Mouse (Mus musculus) frontal cortex, postnatal 14 days (tissue): Measurements from ENCODE around the gene St13.
"Not testable (repeated sequence)": the region's sequence is repeated elsewhere in the genome, so short reads cannot be mapped to it uniquely, and the experiment has no call there.

ENCODE experiments used
- DNase-seq, 2 experiments: peaks; one replicate each; pipeline ENCODE4 v3.0.0; 2022; ENCODE audit warnings: low spot score in 2 of 2

St13 gene

DNA sequence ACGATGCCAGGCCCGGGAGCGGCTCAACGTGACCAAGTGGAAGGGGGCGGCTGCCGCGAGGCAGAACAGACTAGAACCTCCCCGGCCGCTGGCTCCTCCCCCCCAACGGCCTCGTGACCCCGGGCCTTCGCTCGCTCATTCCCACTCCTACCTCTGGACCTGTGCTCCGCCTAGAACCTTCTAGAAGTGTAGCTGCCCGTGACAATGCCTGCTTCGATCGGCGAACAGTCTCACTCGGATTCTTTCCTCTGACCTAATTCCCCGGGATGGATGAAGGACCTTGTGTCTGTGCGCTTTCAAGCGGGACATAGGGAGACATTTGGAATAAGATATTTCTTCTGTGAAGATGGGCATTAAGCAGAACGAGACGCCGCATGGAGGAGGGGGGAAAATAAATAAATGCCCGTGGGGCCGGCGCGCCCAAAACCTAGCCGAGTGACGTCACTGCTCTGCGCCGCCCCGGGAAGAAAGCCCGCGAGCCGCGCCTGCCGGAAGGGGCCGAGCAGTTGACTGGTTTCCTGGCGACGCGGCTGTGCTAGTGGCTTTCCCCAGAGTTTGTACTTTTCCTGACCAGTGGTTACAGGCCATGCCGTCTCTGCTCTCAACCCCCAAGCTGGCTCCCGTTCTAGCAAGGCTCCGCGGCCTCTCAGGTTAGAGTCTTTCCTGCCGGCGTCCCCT is at the start of gene St13, which contains the start of gene Xpnpep3:
Gene St13, minus strand, starts transcription at position 440 of the 678 bp plus-strand sequence.
Gene Xpnpep3, plus strand, starts transcription at position 501 of the 678 bp plus-strand sequence.
- DNase-seq, result peak; percentile 94 to 97

DNA sequence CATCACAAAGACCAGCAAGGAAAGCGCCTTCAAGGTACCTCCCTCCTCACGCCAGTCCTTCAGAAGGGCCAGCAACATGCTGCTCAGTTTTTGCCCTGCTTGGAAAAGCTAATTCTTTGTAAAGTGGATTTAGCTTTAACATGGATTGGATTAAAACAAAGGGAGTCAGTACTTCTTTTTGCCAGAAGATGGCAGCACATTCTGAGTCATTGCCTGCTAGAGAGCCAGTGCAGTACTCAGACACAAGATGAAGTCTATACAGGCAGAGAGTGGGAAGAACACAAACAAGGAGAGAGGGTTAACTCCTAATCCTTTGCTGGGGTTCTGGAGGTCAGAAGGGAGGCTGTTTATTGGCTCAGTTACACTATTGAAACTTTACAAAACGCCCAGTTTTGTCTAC is 48.6 kb upstream of the St13 start:
- peak in 1 of 2 experiments; percentile 47 for DNase-seq

DNA sequence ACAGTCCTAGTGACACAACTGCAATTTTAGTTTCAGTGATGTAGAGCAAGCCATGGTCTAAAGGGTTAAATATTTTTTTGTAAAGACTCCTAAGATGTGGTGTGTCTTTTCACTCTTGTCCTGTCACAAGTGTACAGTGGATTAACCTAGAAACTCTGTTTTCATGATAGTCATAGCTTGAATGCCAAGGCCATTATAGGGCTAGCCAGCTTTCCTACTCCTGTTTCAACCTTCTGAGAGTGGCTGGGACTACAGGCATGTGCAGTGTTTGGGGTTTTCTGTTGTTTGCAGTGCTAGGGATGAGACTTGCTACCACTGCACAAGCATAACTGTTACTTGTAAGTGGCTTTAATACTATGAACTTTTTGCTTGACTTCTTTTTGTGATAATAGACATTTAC is 39.4 kb upstream of the St13 start:
- DNase-seq, result no peak

DNA sequence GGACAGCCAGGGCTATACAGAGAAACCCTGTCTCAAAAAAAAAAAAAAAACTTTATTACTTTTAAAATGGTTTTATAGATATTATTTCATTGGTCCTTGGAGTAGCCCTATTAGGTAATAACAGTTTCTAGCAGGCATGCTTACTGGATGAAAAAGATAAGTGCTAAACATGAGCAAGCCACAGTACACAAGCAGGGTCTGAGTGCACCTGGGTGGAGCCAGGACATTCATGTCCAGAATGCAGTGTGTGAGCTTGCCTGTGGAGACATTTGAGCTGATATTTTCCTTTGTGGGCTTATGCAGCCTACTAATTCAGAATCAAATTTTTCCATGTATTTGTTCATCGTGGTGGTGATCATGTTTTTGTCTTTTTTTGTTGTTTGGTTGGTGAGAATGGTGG is 38.5 kb upstream of the St13 start:
- no peak for DNase-seq

DNA sequence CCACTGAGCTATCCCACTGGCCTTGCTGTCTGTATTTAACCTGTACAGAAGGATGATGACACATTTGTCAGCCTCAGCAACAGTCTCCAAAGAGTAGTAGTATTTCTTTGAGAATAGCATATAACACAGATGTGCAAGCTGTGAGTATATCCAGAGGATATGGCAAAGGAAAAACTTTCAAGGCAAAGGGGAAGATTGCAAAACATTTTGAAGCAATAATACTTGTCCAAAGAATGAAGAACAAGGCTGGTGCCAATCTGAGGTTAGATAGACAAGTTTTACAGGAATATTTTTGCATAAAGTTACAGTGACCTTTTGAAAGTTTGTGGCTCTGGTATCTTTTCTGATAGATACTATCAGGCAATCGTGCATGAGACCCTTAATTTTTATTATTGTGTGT is 31.3 kb upstream of the St13 start:
- no peak for DNase-seq

DNA sequence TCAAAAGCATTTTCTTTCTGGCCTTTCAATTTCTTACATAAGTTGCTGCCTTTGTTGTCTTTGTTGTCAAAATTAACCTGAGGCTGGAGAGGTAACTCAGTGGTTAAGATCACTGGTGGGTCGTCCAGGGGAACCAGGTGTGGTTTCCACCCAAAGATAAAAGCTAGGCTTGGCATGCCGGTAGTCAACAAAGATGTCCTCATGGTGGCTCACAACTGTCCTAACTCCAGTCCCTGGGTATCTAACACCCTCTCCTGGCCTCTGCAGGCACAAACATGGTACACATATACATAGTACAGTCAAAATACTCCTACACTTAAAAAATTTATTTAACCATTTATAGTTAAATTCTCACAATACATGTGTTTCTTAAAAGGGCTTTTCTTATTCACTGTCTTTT is 28.1 kb upstream of the St13 start:
- DNase-seq, result no peak

DNA sequence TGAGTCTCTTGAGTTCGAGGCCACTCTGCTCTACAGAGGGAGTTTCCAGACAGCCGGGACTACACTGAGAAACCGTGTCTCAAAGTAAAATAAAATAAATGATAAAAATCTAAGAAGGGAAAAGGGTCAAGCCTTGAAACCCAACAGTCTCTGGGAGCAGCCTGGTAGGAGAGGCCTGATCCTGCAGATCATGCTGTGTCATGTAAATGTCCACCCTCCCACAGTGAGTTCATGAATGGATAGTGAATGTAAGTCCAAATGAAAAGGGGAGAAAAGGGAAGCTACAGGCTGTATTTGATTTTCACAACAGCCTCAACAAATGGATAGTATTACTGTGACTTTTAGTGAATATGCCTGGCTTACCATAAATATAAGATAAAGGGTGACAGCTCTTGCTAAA is 25.4 kb upstream of the St13 start:
- DNase-seq, result no peak

DNA sequence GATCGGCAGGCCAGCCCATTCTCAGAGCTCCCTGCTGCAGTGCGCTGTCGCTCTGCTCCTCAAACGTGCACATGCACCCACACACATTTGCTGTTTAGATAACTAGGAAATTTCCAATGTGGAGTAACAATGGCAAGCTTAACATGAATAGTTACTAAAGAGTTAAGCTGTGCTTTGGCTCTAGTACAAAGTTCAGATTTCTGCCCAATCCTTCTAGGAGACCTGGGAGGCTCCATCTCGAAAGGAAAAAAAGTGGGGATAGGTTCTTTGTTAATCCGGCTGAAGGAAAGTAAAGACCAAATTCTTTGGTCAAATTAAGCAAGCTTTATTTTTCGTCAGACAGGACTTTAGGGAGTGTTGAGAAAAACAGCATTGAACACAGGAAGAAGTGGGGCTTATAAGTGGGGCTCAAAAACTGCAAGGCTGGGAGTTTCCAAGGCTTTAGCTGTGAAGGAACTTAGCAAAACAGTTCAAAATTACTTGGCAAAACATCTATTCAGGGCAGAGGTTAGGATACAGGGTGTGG is 22.3 kb upstream of the St13 start:
- no peak for DNase-seq

DNA sequence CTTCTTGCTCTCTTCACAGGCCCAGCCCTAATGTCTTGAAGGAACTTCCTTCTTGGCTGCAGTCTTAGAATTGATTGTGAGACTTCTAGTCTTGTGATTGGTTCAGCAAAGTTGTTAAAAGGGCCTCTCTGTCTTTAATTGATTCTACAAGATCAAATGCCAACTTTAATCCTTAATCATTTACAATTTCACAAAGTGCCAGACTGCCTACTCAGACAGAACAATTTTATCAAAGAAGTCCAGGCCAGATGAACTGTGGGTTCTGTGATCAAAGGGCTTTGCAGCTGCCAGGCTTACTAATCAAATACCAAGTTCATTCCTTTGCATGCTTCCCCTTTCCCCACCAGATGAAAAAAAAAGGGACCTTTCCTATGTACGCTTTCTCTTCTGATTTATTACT is 21.6 kb upstream of the St13 start:
- no peak for DNase-seq

DNA sequence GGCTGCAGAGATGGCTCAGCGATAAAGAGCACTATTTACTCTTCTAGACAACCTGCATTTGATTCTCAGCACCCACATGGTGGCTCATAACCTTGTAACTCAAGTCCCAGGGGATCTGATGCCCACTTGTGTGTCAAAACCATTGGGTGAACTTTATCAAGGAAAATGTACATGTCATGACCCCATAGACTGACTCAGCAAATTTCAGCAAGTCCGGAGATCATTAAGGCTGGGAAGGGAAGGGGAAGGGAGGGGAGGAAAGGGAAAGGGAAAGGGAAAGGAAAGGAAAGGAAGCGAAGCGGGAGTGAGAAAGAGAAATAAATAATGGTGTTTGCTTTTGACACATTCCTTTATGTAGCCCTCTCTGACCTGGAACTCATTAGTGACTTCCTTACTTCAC is 18.2 kb upstream of the St13 start:
- DNase-seq, result no peak

DNA sequence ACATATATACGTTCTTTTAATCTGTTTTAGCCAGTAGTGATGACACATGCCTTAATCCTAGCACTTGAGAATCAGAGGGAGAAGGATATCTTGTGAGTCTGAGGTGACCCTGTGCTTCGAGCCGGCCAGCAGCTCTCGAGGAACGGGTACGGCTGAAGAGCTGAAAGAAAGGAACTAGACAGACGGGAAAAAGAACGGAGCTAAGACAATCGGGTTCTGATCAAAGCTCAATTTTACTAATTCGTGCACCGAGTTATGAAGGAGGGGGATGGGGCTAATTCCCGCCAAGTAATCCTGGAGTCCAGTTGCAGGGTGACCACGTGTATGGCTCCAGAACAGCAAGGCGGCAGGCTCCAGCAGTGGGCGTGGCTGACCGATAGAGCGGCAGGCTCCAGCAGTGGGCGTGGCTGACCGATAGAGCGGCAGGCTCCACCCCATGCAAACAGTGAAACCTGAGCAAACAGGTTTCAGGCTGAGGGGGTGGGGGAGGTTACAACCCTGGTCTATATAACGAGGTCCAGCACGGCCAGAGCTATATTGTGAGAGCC is 17.0 kb upstream of the St13 start:
- not testable (repeated sequence) for DNase-seq

DNA sequence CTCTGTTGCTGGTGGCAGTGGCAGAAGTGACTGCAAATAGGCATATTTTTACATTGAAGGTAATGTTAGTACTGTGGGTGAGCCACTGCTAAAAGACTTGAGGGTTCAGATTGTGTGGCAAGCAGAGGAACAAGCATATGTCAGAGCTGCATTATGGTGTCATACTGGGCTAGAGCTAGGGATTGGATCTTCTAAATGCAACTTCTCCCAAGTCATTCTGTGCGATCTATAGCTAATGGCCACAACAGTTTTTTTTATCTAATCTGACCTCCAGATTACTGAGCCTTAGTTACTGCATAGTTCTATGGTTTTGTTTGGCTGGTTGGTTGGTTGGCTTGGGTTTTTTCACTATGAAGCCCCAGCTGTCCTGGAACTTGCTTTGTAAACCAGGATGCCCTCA is 8.3 kb upstream of the St13 start, which contains the start of gene Dnajb7:
Gene Dnajb7, minus strand, starts transcription at position 101 of the 400 bp plus-strand sequence.
- no peak for DNase-seq

DNA sequence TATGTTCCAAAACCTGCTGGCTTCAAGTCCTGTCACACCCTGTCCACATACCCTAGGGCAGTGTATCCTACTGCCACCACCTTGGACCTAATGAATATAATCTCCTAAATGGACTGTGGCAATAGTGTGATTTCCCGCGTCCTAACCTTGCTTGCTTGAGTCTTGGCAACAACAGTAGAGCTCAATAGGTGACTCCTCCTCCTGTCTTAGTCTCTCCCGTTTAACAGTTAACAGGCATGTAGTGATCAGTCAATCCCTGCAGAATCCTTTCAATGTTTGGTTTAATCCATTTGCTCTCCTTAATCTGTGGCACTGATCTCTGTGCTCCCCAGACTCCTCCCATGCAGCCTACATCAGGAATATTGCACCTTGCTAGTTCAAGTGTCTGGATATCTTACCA is 5.1 kb upstream of the St13 start:
- no peak for DNase-seq

DNA sequence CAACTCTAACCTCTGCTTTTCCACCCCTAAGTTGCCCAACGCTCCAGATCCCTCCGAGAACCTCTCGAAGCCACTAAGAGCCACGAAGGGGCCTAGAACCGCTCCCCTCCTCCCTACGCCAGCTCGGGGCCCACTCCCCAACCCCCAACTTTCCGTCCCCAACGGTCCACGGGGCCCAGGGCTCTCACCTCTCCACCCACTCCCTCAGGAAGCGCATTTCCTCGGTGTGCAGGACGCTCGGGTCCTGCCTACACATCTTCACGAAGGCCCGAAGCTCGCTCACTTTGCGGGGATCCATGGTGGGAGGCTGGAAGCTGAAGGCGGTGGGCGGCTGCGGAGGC is 610 bp downstream of the St13 start:
- no peak for DNase-seq

DNA sequence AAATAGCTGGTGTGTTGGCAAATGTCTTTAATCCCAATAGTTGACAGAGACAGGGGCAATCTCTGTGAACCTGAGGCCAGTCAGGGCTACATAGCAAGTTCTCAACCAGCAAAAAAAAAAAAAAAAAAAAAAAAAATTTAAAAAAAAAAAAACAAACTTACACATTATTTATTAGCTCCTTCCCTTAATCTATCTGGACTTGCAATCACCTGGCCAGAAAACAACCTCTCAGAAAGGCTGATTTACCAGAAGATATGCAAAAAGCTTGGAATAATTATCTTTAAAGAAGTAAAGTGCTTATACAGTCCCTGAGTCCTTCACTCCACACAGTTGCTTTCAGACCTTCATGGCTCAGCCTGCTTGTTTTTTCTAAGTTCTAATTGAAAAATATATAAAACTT is 1.7 kb downstream of the St13 start:
- no peak for DNase-seq

DNA sequence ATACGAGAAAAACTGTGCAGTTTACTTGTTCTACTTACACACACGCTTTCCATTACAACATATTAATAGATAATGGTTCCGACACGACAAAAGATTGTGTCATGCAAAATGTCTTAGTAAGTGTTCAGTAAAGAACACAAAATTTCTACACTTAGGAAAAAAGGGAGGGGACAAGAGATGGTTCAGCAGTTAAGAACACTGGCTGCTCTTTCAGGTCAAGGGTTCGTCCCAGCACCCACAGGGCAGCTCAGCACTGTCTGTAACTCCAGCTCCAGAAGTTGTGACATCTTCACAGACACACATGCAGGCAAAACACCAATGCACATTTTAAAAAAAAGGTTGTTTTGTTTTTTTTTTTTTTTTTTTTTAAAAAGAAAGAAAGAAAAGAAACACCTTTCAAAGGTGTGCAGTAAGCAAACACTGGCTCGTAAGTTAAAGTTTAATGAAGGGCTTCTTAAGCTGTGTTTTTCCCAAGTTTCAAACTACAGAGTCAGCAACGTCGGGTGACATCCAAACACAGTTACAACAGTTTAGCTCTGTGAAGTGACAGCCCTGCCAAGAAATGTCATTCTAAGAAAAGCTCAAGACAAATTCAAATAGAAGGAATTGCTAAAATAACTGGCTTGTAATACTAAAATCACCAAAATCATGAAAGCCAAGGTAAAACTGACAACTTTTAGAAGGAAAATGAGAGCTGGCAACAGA is 5.5 kb downstream of the St13 start:
- DNase-seq, result no peak

DNA sequence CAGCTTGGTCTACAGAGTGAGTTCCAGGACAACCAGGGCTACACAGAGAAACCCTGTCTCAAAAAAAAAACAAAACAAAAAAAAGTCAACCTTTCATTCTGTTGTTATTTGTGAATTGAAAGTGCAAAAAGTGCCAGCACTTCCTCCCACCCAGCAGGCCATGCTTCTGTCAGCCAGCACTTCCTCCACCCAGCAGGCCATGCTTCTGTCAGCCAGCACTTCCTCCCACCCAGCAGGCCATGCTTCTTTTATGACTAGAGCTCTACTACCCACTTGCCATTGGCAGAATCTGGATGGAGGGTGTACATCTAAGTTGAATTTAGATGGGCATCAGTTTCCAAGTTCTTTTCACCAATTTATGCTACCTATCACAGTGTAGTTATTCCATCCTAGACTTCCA is 6.9 kb downstream of the St13 start:
- DNase-seq, result peak in 1 of 2 experiments; percentile 9

DNA sequence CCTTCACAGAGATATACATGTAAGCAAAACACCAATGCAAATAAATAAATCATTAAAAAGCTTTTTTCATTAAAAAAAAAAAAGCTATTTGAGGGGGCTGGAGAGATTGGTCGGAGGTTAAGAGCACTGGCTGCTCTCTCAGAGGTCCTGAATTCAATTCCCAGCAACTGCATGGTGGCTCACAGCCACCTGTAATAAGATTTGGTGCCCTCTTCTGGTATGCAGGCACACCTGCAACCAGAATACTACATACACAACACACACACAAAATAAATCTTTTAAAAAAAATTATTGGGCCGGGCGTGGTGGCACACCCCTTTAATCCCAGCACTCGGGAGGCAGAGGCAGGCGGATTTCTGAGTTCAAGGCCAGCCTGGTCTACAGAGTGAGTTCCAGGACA is 13.6 kb downstream of the St13 start:
- DNase-seq, result no peak

DNA sequence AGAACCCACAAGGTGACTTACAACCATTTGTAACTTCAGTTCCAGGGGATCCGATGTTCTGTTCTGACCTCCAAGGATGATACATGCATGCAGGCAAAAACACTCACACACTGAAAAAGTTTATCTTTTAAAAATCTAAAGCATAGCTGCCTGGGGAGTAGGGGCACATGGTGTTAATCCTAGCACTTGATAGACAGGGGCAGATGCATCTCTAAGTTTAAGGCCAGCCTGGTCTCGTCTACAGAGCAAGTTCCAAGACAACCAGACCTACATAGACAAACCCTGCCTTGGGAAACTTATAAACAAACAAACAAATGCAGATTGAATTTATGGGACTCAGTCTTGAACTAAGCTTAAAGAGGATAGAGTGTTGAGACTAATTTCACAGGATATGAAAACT is 21.0 kb downstream of the St13 start:
- no peak for DNase-seq

DNA sequence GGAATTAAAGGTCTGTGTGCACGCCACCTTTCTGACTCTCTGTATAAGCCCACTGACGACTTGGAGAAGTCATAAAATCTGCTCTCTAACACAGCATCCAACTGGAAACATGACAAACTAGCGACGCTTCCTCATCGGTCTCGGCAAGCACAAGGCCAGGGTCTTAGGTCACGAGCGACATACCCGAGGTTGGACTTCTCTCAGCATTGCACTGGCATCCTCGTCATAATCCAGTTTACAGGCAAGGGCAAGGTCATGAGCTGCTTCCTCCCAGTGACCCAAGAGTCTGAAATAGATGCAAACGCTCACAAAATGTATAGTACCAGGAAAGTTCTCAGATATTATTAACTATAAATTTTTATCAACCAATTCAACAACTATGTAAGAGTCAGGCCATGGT is 25.3 kb downstream of the St13 start:
- DNase-seq, result no peak

DNA sequence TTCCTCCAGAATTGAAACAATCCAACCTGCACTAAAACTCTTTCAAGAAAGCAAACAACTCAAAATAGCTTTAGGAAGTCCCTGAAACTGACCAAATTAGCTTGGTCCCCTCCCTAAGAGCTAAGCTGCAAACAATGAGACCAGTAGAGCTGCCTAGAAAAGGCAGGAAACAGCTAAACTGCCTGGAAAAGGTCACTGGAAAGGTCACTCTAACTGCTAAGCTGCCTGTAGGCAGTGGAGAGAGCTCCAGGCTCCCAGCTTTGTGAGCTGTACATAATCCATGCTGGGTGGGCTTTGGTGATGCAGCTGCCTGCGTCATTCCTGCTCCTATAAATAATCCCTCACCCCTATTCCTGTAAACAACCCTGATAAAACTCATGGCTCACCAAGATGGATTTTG is 29.5 kb downstream of the St13 start:
- no peak for DNase-seq

DNA sequence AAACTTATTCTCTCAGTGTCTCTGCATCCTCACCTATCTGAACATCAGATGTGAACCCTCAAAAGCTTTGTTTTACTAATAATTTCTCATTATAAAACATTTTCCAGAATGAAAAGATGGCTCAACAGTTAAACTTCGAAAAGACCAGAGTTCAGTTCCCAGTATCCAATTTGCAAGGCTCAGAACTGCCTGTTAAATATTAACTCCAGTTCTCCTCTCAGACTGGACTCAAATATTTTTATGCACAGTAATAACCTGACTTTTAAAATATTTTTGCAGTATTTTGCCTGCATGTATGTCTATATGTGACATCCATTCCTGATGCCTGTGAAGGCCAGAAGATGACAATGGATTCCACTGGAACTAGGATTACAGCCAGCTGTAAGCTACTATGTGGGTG is 31.3 kb downstream of the St13 start:
- DNase-seq, result no peak

DNA sequence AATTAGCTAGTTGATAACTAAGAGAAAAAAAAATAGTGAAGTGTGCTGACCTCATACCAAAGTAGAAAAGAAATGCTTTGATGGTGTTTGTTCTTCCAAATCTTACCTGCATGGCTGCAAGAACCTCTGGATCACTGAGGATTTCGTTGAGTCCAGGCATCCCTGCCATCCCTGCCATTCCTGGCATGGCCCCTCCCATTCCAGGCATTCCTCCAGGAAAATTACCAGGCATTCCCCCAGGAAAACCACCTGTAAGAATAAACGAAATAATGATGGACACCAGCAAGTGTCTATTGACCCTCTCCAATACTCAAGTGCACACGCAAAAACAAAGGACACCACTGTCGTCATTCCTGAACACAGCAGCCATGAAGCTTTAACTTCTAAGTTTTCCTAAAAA is 33.6 kb downstream of the St13 start:
- DNase-seq, result no peak
